Mouse (Mus musculus): ENCODE data around the gene Gm17361.
"Not testable (repeated sequence)": the region's sequence is repeated elsewhere in the genome, so short reads cannot be mapped to it uniquely, and the experiment has no call there.

Gene Gm17361

GRCm38 (mm10) chrX:125003863-125004262 is at the start of gene Gm17361:
Gene Gm17361 (plus strand): TSS chrX:125004163.
- DNase-seq (ENCODE audit: low read depth): not testable (repeated sequence)
